In the genomic region with DNA sequence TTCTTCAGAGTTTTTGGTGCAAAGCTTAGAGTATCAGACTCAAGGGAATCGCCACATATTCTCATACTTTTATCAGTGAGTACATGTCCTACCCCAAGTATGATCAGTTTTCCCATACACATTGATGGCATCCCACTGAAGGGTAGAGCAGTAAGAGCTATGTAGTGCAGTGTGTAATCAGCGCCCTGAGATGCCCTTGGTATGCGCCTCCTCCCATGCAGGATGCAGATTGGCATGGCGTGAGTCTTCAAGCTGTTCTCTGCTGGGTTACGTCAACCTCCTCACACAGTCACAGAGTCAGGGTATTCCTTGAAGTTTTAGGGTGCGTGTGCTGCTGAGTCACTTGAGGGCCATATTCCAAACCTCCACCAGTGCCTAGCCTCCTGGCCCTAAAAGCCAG, we compare ENCODE assay signal across 25 mouse cellular contexts. TPM values are rescaled to one million over a fixed set of nuclear protein-coding genes. Genes with fewer than 3 reads are reported as not detected.
A peak's percentile ranks its signal among the peaks of the same experiment; 100 is the strongest.
DNase-seq lines count a peak whose midpoint lies in the region; ATAC-seq and TF ChIP-seq lines count a peak whose summit lies in the region.
"Had no signal": no experiment of that assay in that cellular context is flagged by ENCODE, and none has a peak within 500 bp of the region (broad histone marks: within the 10 kb centered on the region; RNA-seq: fewer than 3 reads in every experiment).

No protein-coding gene starts in this region.

- peaks cover 6% of the 10 kb centered on the region for H3K4me1 ChIP-seq in forebrain, postnatal 0 days (ENCODE audit: insufficient read depth)
- peaks cover 15% of the 10 kb centered on the region for H3K4me1 ChIP-seq in forebrain, embryonic 13.5 days
- H3K4me1 ChIP-seq in lung, embryonic 14.5 days (ENCODE audit: insufficient read depth), result no peaks in the 10 kb centered on the region; the same call in 1 of the 2 replicates
- no peaks in the 10 kb centered on the region for H3K4me1 ChIP-seq in megakaryocyte, embryonic 14.5 days
- H3K4me1 ChIP-seq: embryonic facial prominence, embryonic 12.5 days; embryonic facial prominence, embryonic 15.5 days; forebrain, embryonic 10.5 days had no signal

- 87% methylated on average over 6 of the region's 6 CpGs for WGBS in forebrain, postnatal 0 days
- 92% methylated on average over 6 of the region's 6 CpGs for WGBS in forebrain, embryonic 13.5 days
- WGBS in lung, embryonic 14.5 days, result 87% methylated on average over 6 of the region's 6 CpGs

- no peaks in the 10 kb centered on the region for H3K27me3 ChIP-seq in forebrain, postnatal 0 days (ENCODE audit: insufficient read depth, low read length)
- no peaks in the 10 kb centered on the region for H3K27me3 ChIP-seq in forebrain, embryonic 13.5 days
- H3K27me3 ChIP-seq in lung, embryonic 14.5 days (ENCODE audit: insufficient read depth, low read length), result no peaks in the 10 kb centered on the region
- H3K27me3 ChIP-seq in megakaryocyte, embryonic 14.5 days (replicated peaks), result peaks cover 3% of the 10 kb centered on the region
- H3K27me3 ChIP-seq: embryonic facial prominence, embryonic 12.5 days; embryonic facial prominence, embryonic 15.5 days; forebrain, embryonic 12.5 days; forebrain, embryonic 15.5 days had no signal

- TF ChIP-seq CTCF in forebrain, postnatal 0 days (IDR thresholded peaks at IDR 0.05; ENCODE audit: low read depth), result no peak
- no peak for TF ChIP-seq CTCF in lung, embryonic 14.5 days (IDR thresholded peaks at IDR 0.05; ENCODE audit: low read depth)

- peak; percentile 20; the same call in 1 of the 2 replicates for ATAC-seq in forebrain, postnatal 0 days
- ATAC-seq in forebrain, embryonic 13.5 days, result no peak
- ATAC-seq in lung, embryonic 14.5 days (ENCODE audit: insufficient read depth), result peak; percentile 53; the same call in 1 of the 2 replicates
- no peak for ATAC-seq in megakaryocyte, adult 5-6 weeks (ENCODE audit: poor library complexity, severe bottlenecking)
- ATAC-seq: forebrain, embryonic 15.5 days had no signal

- no peak overlapping the region for H3K4me2 ChIP-seq in forebrain, postnatal 0 days (ENCODE audit: low read depth)
- H3K4me2 ChIP-seq in forebrain, embryonic 13.5 days, result no peak overlapping the region
- no peak overlapping the region for H3K4me2 ChIP-seq in lung, embryonic 14.5 days
- H3K4me2 ChIP-seq: embryonic facial prominence, embryonic 12.5 days; embryonic facial prominence, embryonic 15.5 days; forebrain, embryonic 12.5 days; forebrain, embryonic 15.5 days had no signal

- H3K36me3 ChIP-seq in forebrain, postnatal 0 days (ENCODE audit: insufficient read depth), result no peaks in the 10 kb centered on the region
- H3K36me3 ChIP-seq in forebrain, embryonic 13.5 days (ENCODE audit: poor library complexity, severe bottlenecking), result no peaks in the 10 kb centered on the region
- no peaks in the 10 kb centered on the region for H3K36me3 ChIP-seq in lung, embryonic 14.5 days (ENCODE audit: insufficient read depth)
- peaks cover 2% of the 10 kb centered on the region for H3K36me3 ChIP-seq in megakaryocyte, embryonic 14.5 days (replicated peaks; ENCODE audit: low read length)
- H3K36me3 ChIP-seq: embryonic facial prominence, embryonic 12.5 days; embryonic facial prominence, embryonic 15.5 days; forebrain, embryonic 10.5 days; forebrain, embryonic 12.5 days; forebrain, embryonic 15.5 days had no signal

- H3K9me3 ChIP-seq in forebrain, postnatal 0 days (ENCODE audit: low read length), result no peaks in the 10 kb centered on the region
- no peaks in the 10 kb centered on the region for H3K9me3 ChIP-seq in forebrain, embryonic 13.5 days (replicated peaks)
- H3K9me3 ChIP-seq in lung, embryonic 14.5 days (ENCODE audit: low read depth, low read length), result no peaks in the 10 kb centered on the region
- no peaks in the 10 kb centered on the region for H3K9me3 ChIP-seq in megakaryocyte, embryonic 14.5 days
- H3K9me3 ChIP-seq: embryonic facial prominence, embryonic 12.5 days; embryonic facial prominence, embryonic 15.5 days; forebrain, embryonic 10.5 days; forebrain, embryonic 12.5 days; forebrain, embryonic 15.5 days had no signal

- H3K4me3 ChIP-seq in forebrain, postnatal 0 days (ENCODE audit: low read depth, low read length), result no peak overlapping the region
- no peak overlapping the region for H3K4me3 ChIP-seq in forebrain, embryonic 13.5 days
- H3K4me3 ChIP-seq in lung, embryonic 14.5 days (ENCODE audit: low read depth, low read length), result no peak overlapping the region
- H3K4me3 ChIP-seq in megakaryocyte, embryonic 14.5 days (replicated peaks), result peak overlapping the region; percentile 25
- H3K4me3 ChIP-seq: embryonic facial prominence, embryonic 12.5 days; embryonic facial prominence, embryonic 15.5 days; erythroblast, embryonic 14.5 days; forebrain, embryonic 10.5 days; forebrain, embryonic 12.5 days; forebrain, embryonic 15.5 days had no signal

- H3K27ac ChIP-seq in forebrain, postnatal 0 days (ENCODE audit: low read depth, low read length), result no peak overlapping the region
- H3K27ac ChIP-seq in forebrain, embryonic 13.5 days, result no peak overlapping the region
- H3K27ac ChIP-seq in lung, embryonic 14.5 days (ENCODE audit: low read depth), result no peak overlapping the region
- H3K27ac ChIP-seq: embryonic facial prominence, embryonic 12.5 days; embryonic facial prominence, embryonic 15.5 days; forebrain, embryonic 10.5 days; forebrain, embryonic 12.5 days; forebrain, embryonic 15.5 days had no signal

- DNase-seq in forebrain, postnatal 0 days, result no peak
- DNase-seq in lung, embryonic 14.5 days, result no peak
- DNase-seq in lung, adult 18-20 months, result no peak
- DNase-seq: adrenal gland, adult 2 months; adrenal gland, postnatal 10 days; adrenal gland, postnatal 25 days; cerebellum, adult 11 months; cerebellum, adult 18-20 months; cerebellum, adult 8-10 months; cerebellum, adult 9-11 months; cerebellum, postnatal 14 days; cerebellum, postnatal 36 days; embryo, embryonic 11 days had no signal

- no peak overlapping the region for H3K9ac ChIP-seq in forebrain, postnatal 0 days
- no peak overlapping the region for H3K9ac ChIP-seq in forebrain, embryonic 13.5 days
- no peak overlapping the region for H3K9ac ChIP-seq in lung, embryonic 14.5 days
- H3K9ac ChIP-seq: embryonic facial prominence, embryonic 12.5 days; embryonic facial prominence, embryonic 15.5 days; forebrain, embryonic 12.5 days; forebrain, embryonic 15.5 days had no signal

RNA-seq across cellular contexts. Expression of gene Lhx4, which starts 59.3 kb away (rescaled TPM):
- 0.15 TPM in 1 of 2 replicates, not detected in the other for total RNA-seq in forebrain, postnatal 0 days (2014; rRNA removed)
- 0.10 and 0.11 TPM in 2 replicates for polyA plus RNA-seq in forebrain, postnatal 0 days (2015; fragmentation: Nextera tagmentation; extraction: Ambion mirVana)
- polyA plus RNA-seq in forebrain, embryonic 13.5 days (2015; fragmentation: Nextera tagmentation; extraction: Ambion mirVana), result 0.04 and 0.06 TPM in 2 replicates
- 0.05 TPM in 1 of 2 replicates, not detected in the other for polyA plus RNA-seq in lung, embryonic 14.5 days (2014; fragmentation: Nextera tagmentation; extraction: Ambion mirVana)
- not detected in 2 replicates for polyA plus RNA-seq in megakaryocyte, embryonic 14.5 days (2012; ENCODE audit: insufficient read depth, low replicate concordance)
- not detected in 2 replicates for total RNA-seq in megakaryocyte, adult 5-6 weeks (2015)
- not detected in 2 replicates for total RNA-seq in megakaryocyte, adult 5-6 weeks (2017)
- total RNA-seq: adrenal gland, postnatal 10 days; common myeloid progenitor, adult 5-6 weeks; MEL had no signal
- polyA plus RNA-seq: C2C12; embryonic facial prominence, embryonic 15.5 days; erythroblast, embryonic 14.5 days; forebrain, embryonic 10.5 days had no signal

Comparison
In these comparisons a context has a peak if more than half of its experiments do, and no peak if none do; other contexts are left out.
1. ATAC-seq: peak in forebrain, postnatal 0 days (single experiment) and lung, embryonic 14.5 days (single experiment); none in forebrain, embryonic 13.5 days (single experiment) and megakaryocyte, adult 5-6 weeks (single experiment).